Mouse (Mus musculus) T-helper 1 cell (primary cell): ENCODE results near the gene Cog5.

Experiments used
- in situ Hi-C: fragments of 300-600 bp; cut with MboI, MseI; formaldehyde crosslinking; loops from one replicate; pipeline ENCODE4 v1.15.1; 2025; ENCODE audit warnings: high pct_unique_total_duplicates

Cog5 gene

DNA sequence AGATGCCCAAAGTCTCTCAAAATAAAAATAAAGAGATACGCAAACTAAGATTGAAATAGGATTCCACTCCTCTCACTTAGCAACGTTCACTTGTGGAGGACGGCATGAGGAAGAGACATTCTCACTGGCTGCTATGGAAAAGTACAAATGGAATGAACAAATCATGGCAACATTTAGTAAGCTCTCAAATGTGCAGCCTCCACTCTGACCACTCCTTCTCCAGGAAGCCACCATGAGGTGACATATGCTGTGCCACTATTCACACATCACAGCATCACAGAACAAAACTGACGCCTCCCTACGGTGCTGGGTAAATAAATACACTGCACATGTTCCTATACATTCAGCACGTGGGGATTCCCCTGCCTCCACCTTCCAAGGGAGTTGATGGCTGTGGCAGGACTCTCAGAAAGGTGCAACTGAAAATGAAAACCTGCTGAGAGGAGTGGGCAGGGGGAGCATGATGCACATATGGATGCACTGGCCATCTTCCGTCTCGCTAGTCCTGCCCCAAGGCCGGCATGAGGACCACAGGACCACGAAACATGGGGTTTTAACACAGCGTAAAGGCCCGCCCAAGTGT is 323.0 kb downstream of the Cog5 start:
- in situ Hi-C loops, result no loop called here

DNA sequence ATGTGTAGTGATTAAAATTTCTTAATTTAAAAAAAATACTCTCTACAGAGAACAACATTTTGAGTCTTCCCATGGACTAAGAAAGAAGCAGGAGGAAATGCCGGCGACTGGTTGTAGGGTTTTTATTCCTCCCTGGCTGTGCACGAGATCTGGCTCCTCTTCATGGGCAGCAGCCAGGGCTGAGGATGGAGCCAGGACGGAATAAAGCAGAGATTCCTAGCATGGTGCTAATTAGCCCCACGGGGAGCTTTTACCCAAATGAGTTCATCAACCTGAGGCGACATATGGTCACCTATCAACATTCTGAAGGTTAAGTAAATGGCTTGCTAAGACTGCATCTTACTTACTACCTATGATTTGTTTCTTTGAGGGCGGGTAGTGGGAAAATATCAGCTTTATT is 328.6 kb downstream of the Cog5 start:
- in situ Hi-C loops, result no loop called here

DNA sequence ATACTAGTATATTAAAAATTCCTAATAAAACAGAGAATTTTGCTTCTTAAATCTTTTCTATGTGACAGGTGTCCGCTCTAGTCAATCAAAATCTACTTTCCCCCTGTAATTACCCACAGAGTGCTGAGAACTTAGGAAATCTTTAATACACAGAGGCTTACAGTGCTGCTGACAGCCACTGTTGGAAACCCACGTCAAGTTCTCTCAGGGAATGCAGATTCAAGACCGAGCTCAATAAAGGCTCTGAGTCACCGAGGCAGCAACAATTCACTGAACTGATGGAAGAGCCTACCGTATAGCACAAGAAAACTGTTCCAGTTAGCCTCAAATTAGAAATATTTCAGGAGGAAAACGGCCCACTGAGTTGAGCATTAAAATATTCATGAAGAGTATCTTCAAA is 329.1 kb downstream of the Cog5 start:
- in situ Hi-C loops, result no loop called here

DNA sequence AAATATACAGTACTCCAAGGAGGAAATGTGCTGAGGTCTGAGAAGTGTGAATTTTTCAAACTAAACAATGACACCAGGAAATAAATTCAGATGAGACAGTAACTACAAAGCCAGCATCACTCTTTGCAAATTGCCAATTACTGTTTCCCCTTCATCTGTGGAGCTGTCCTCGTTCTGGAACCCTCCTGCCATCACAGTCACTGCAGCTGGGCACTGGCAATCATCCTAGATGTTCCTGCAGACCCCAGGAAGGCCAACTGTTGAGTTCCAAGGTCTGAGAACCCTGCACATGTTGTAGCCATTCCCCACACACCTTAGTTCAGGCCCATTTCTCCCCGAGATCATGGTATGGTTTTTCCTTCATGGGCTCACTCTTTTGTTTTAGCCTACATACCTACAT is 329.5 kb downstream of the Cog5 start:
- in situ Hi-C loops, result no loop called here

DNA sequence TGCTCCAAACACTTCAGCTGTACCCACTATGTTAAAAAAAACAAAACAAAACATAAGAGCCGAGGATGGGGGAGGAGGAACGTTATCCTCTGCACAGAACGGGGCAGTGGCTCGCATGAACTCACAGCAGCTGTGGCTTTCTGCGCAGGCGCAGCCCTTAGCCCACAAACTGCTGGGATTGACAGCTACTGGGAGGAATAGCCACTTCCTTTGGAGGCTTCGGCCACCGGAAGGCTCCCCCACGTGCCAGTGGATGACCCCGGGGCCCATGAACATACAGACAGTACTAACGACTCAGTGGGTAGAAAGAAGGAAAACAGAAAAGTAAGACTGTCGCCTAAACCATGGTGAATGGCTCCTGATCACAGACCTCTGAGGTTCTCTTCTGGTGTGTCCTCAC is 330.0 kb downstream of the Cog5 start:
- in situ Hi-C loops, result no loop called here

DNA sequence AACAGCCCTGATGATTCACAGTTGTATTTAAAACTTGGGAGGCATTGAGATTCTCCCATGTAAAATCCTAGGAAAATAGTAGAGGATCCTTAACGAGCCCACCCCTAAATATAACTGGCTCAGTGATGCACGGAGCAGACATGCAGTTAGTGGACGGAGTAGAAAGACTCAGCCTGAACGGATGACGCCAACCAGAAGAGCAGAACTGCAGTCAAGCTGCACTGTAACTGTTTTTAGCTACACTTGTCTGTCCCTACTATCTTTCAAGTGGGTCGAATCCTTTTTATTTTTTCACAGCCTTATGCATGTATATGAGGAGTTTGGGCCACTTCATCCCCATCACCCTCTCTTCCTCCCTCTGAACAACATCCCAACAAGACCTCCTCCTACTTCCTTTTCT is 331.1 kb downstream of the Cog5 start:
- in situ Hi-C loops, result no loop called here

DNA sequence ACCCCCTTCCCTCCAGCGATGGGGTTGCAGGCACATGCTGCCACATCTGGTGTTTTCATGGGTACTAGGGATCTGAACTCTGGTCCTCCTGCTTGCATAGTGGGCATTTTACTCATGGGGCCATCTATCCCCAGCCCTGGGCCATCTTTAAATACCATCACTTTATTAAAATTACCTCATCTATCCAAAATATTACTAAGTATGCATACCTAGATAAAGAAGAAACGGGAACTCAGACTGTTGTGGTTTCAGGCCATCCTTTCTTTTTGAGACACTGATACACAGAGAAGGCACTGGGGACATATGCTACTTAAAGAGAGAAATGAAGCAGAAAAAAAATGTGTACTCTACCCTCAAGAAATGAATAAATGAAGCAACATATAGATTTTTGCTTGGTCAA is 331.8 kb downstream of the Cog5 start:
- in situ Hi-C loops, result no loop called here
